Mouse (Mus musculus): Measurements from ENCODE around the gene Dcpp1. TPM values are rescaled to one million over a fixed set of nuclear protein-coding genes. Genes with fewer than 3 reads are reported as not detected.
"Not testable (repeated sequence)": the region's sequence is repeated elsewhere in the genome, so short reads cannot be mapped to it uniquely, and the experiment has no call there.

Dcpp1 gene
- polyA plus RNA-seq (2012; rRNA removed) = not detected in 2 replicates

DNA sequence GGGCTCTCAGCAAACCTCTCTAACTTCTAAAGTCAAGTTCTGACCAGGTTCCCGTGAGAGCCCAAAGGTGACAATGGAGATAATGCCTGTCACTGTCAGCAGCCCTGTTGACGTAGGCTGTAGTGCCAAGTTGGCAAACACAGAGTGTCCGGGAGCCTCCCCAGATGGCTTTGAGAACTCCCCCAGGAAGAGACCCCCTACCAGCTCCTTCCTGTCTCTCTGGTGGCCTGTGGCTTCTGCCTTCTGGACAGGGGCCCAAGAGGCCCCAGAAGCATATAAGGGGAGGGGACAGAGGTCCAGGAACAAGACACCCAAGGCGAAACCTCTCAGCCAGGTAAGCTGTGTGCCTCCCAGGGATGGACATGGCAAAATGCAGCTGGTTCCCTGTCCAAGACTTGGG lies at the start of gene Dcpp1, which contains the start of gene Dcpp2:
Gene Dcpp1, plus strand, starts transcription at position 301 of the 400 bp plus-strand sequence.
Gene Dcpp2, plus strand, starts transcription at position 305 of the 400 bp plus-strand sequence.
- not testable (repeated sequence) for DNase-seq (ENCODE audit: low read depth)

DNA sequence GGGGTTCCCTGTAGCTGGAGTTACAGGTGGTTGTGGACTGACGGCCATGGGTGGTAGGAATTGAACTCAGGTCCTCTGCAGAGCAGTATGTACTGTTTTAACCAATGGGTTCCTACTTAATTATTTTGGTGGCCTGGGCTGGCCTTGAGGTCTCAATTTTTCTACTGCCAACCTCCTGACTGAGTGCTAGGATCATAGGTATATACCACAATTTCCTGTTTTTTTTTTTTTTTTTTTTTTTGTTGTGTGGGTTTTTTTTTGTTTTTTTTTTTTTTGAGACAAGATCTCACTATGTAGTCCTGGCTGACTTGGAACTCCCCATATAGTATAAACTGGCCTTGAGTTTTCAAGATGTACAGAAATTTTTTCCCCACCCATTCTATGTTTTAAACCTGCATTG lies 49.5 kb upstream of the Dcpp1 start:
- DNase-seq (ENCODE audit: low read depth) = no peak
- no peak for TF ChIP-seq CTCF (IDR thresholded peaks at IDR 0.05; ENCODE audit: borderline replicate concordance, extremely low read depth, insufficient read depth, insufficient read length)
- TF ChIP-seq POLR2A (IDR thresholded peaks at IDR 0.05; ENCODE audit: borderline replicate concordance, extremely low read depth, insufficient read depth, insufficient read length, poor library complexity, severe bottlenecking) = no peak

DNA sequence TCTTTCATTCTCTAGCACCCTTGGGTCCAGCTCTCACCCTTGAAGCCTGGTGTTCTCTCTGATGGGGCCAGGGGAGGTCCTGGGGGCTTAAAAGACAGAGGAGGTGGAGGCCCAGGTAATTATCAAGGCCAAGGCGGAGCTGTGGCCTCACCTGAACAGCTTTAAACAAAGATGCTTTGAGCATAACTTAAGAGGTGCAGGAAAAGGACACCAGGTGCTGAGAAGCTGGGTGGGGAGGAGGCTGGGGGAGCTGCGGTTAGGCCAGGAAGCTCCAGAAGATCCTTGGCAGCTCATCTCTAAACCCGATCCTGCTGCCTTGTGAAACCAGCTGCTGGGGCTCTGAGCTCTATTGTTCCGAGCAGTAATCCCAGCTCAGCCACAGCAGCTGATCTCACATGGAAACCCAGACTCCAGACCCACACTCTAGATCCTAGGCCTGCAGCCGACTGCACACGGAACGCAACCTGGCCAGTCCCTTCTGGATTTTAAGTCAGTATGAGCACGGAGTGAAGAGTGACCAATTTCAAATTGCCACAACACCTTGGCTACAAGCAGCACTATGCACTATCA lies 44.6 kb upstream of the Dcpp1 start, which contains the start of gene Prss33:
Gene Prss33, minus strand, starts transcription at position 51 of the 570 bp plus-strand sequence.
- TF ChIP-seq CTCF (IDR thresholded peaks at IDR 0.05; ENCODE audit: borderline replicate concordance, extremely low read depth, insufficient read depth, insufficient read length) = no peak
- no peak for TF ChIP-seq POLR2A (IDR thresholded peaks at IDR 0.05; ENCODE audit: borderline replicate concordance, extremely low read depth, insufficient read depth, insufficient read length, poor library complexity, severe bottlenecking)

GRCm38 (mm10) chr17:23841145-23841544 lies 39.5 kb upstream of the Dcpp1 start:
- TF ChIP-seq POLR2A (IDR thresholded peaks at IDR 0.05; ENCODE audit: borderline replicate concordance, extremely low read depth, insufficient read depth, insufficient read length, poor library complexity, severe bottlenecking) (no peak), CTCF (IDR thresholded peaks at IDR 0.05; ENCODE audit: borderline replicate concordance, extremely low read depth, insufficient read depth, insufficient read length) (peak; percentile 62)

More for the DNA sequence above, 44.6 kb upstream of the Dcpp1 start, which contains the start of gene Prss33:
- peak; percentile 41 for DNase-seq (ENCODE audit: low read depth)

DNA sequence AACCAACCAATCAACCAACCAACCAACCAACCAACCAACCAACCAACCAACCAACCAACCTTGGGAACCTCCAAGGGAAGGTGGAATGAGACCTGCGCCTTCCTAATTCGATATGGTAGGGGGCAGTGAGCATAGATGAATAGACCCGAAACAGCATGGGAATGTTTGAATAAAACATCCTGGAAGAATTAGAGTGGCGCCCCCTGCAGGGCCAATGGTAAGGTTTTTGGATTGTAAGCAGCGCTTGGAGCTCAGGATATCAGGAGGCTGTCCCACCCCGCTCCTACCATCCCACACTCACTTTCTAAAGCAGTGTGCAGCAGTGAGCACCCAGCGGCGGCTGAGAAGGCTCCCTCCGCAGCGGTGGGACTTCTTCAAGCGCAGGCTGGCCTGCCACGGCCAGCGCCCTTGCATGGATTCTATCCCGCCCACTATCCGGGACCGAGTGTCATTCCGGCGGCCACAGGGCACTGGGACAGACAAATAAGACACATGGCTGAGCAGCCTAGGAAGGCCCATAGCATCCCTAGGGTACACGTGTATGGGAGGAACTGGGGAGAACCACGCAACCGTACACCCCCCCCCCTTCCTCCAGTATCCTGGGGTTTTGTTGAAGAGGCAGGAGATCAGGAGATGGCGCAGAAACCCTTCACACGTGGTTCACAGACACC lies 37.4 kb upstream of the Dcpp1 start:
- no peak for TF ChIP-seq POLR2A (IDR thresholded peaks at IDR 0.05; ENCODE audit: borderline replicate concordance, extremely low read depth, insufficient read depth, insufficient read length, poor library complexity, severe bottlenecking)
- peak; percentile 15; the same call in 1 of the 2 replicates for TF ChIP-seq CTCF (IDR thresholded peaks at IDR 0.05; ENCODE audit: borderline replicate concordance, extremely low read depth, insufficient read depth, insufficient read length)
- no peak for DNase-seq (ENCODE audit: low read depth)

More at GRCm38 (mm10) chr17:23841145-23841544, 39.5 kb upstream of the Dcpp1 start:
- peak; percentile 79 for DNase-seq (ENCODE audit: low read depth)

GRCm38 (mm10) chr17:23843812-23844273 lies 36.8 kb upstream of the Dcpp1 start, which contains the start of the genes Prss32 and Prss41:
Gene Prss32, plus strand, starts transcription at chr17:23843855.
Gene Prss41, minus strand, starts transcription at chr17:23844172.
- DNase-seq (ENCODE audit: low read depth) = peak; percentile 45
- peak; percentile 66 for TF ChIP-seq CTCF (IDR thresholded peaks at IDR 0.05; ENCODE audit: borderline replicate concordance, extremely low read depth, insufficient read depth, insufficient read length)
- TF ChIP-seq POLR2A (IDR thresholded peaks at IDR 0.05; ENCODE audit: borderline replicate concordance, extremely low read depth, insufficient read depth, insufficient read length, poor library complexity, severe bottlenecking) = no peak

- no peak for DNase-seq (ENCODE audit: low read depth)
- TF ChIP-seq POLR2A (IDR thresholded peaks at IDR 0.05; ENCODE audit: borderline replicate concordance, extremely low read depth, insufficient read depth, insufficient read length, poor library complexity, severe bottlenecking) (no peak), CTCF (IDR thresholded peaks at IDR 0.05; ENCODE audit: borderline replicate concordance, extremely low read depth, insufficient read depth, insufficient read length) (peak; percentile 18; the same call in 1 of the 2 replicates)
Measured at GRCm38 (mm10) chr17:23850028-23850427, 30.6 kb upstream of the Dcpp1 start.

DNA sequence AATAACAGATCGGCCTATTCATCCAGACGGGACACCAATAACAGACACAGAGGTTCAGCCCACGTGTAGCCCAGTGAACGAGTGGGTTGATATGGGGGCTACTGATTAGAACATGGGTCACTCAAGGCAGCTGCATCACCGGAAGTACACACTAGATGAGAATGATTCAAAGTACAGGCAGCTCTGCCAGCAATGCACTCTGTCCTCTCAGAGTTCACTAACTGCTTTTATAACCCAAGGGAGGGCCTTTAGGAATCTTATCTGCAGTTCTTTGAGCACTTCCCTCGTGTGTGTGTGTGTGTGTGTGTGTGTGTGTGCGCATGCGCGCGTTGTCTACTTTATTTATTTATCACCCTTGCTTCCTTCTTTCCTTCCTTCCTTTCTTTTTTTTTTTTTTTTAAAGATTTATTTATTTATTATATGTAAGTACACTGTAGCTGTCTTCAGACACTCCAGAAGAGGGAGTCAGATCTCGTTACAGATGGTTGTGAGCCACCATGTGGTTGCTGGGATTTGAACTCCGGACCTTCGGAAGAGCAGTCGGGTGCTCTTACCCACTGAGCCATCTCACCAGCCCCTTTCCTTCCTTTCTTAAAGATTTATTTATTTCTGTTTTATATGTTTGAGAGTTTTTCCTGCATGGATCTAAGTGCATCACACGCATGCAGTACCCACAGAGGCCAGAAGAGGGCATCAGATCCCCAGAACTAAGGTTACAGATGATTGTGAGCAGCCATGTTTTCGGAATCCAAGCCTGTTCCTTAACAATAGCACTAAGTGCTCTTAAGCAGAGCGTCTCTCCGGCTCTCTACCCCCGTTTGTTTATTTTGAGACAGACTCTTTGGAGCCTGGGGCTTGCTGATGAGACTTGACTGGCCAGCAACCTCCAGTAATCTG lies 29.6 kb upstream of the Dcpp1 start:
- peak; percentile 85 for DNase-seq (ENCODE audit: low read depth)
- TF ChIP-seq CTCF (IDR thresholded peaks at IDR 0.05; ENCODE audit: borderline replicate concordance, extremely low read depth, insufficient read depth, insufficient read length) = peak; percentile 75; the same call in 1 of the 2 replicates
- TF ChIP-seq POLR2A (IDR thresholded peaks at IDR 0.05; ENCODE audit: borderline replicate concordance, extremely low read depth, insufficient read depth, insufficient read length, poor library complexity, severe bottlenecking) = no peak

DNA sequence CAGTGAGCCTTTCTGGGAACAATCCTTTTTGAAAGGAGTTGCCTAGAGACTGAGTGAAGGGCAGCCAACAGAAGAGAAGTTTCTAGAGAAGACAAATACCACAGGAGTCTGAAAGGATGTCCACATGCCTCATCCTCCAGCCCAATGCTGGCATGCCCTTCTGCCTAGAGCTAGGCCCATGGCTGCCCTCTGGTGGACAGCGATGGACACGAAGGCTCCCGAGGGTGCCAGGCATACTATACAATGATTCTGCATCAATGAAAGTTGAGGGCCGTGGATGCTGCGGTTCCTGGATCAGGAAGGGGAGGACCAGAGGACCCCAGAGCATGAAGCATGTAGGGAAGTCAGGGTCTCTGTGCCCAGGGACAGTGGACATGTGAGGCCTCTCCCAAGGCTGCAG lies 27.4 kb upstream of the Dcpp1 start:
- no peak for TF ChIP-seq POLR2A (IDR thresholded peaks at IDR 0.05; ENCODE audit: borderline replicate concordance, extremely low read depth, insufficient read depth, insufficient read length, poor library complexity, severe bottlenecking)
- peak; percentile 67 for TF ChIP-seq CTCF (IDR thresholded peaks at IDR 0.05; ENCODE audit: borderline replicate concordance, extremely low read depth, insufficient read depth, insufficient read length)
- peak; percentile 45 for DNase-seq (ENCODE audit: low read depth)

DNA sequence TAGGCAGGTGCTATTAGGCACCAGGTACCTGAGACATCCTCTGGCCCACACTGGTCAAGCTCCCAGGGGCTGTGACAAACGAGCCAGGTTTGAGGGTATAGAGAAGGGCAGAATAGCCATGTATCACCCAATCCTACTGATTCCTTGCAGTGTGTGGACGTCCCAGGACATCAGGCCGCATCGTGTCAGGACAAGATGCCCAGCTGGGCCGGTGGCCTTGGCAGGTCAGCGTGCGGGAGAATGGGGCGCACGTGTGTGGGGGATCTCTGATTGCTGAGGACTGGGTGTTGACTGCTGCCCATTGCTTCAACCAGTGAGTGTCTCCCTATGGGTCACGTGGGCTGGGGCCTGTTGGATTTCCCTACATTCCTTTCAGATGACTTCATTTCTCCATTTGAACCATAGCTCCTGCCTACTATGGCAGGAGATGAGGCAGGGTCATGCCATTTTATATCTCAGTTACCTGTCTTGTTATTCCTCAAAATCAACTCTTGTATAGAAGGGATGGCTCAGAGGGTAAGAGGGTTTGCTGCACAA lies 26.4 kb upstream of the Dcpp1 start:
- TF ChIP-seq POLR2A (IDR thresholded peaks at IDR 0.05; ENCODE audit: borderline replicate concordance, extremely low read depth, insufficient read depth, insufficient read length, poor library complexity, severe bottlenecking) = no peak
- no peak for TF ChIP-seq CTCF (IDR thresholded peaks at IDR 0.05; ENCODE audit: borderline replicate concordance, extremely low read depth, insufficient read depth, insufficient read length)
- no peak for DNase-seq (ENCODE audit: low read depth)

DNA sequence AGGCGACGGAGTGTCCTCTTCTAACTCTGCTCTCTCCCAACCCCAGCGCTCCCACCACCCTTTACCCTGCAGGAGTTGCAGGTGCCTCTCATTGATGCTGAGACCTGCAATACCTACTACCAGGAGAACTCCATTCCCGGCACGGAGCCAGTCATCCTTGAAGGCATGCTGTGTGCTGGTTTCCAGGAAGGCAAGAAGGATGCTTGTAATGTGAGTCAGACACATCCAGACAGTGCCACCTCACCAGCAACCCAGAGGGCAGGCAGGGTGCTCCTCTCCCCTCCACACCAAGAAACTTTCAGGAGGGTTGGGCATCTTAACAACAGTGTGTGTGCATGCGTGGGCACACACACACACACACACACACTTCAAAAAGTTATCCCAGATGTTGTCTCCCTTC lies 23.5 kb upstream of the Dcpp1 start:
- TF ChIP-seq POLR2A (IDR thresholded peaks at IDR 0.05; ENCODE audit: borderline replicate concordance, extremely low read depth, insufficient read depth, insufficient read length, poor library complexity, severe bottlenecking) = no peak
- TF ChIP-seq CTCF (IDR thresholded peaks at IDR 0.05; ENCODE audit: borderline replicate concordance, extremely low read depth, insufficient read depth, insufficient read length) = no peak
- no peak for DNase-seq (ENCODE audit: low read depth)
